Mouse (Mus musculus): ENCODE measurements around the gene Ypel3. TPM values are rescaled to one million over a fixed set of nuclear protein-coding genes. Genes with fewer than 3 reads are reported as not detected.
"Not testable (repeated sequence)": the region's sequence is repeated elsewhere in the genome, so short reads cannot be mapped to it uniquely, and the experiment has no call there.

Gene Ypel3
- polyA plus RNA-seq, 2 experiments = 74.2 to 76.0 TPM

GRCm38 (mm10) chr7:126774463-126774862 is 2.3 kb upstream of the Ypel3 start:
- TF ChIP-seq CTCF (IDR thresholded peaks at IDR 0.05; ENCODE audit: low read depth) (no peak), EP300 (IDR thresholded peaks at IDR 0.05; ENCODE audit: low read depth) (no peak)
- Histone ChIP-seq H3K4me1 (replicated peaks; ENCODE audit: control insufficient read depth in 2 of 2, insufficient read depth in 2 of 2, low read length in 1 of 2) (peaks cover 0 to 22% of the 10 kb centered on the region in 2 experiments), H3K9ac (replicated peaks) (no peak overlapping the region), H3K4me3 (ENCODE audit: insufficient read depth in 1 of 2, low read depth in 2 of 2, low read length in 2 of 2) (no peak overlapping the region), H3K4me2 (ENCODE audit: low read depth) (no peak overlapping the region), H3K27ac (no peak overlapping the region), H3K36me3 (replicated peaks; ENCODE audit: control insufficient read depth, insufficient read depth, low read depth) (peaks cover 7% of the 10 kb centered on the region), H3K27me3 (ENCODE audit: control insufficient read depth, insufficient read depth, low read length) (no peaks in the 10 kb centered on the region), H3K9me3 (ENCODE audit: control insufficient read depth, low read length) (no peaks in the 10 kb centered on the region)
- DNase-seq (ENCODE audit: low read depth in 3 of 3, low spot score in 3 of 3) (no peak), ATAC-seq (ENCODE audit: insufficient read depth) (no peak)
- WGBS (ENCODE audit: insufficient replicate concordance) = 31% methylated on average over 2 of the region's 2 CpGs

- H3K4me2 ChIP-seq (ENCODE audit: low read depth) = no peak overlapping the region
- peaks cover 7% of the 10 kb centered on the region for H3K36me3 ChIP-seq (replicated peaks; ENCODE audit: control insufficient read depth, insufficient read depth, low read depth)
- ATAC-seq (ENCODE audit: insufficient read depth) (no peak), DNase-seq (ENCODE audit: low read depth in 3 of 3, low spot score in 3 of 3) (no peak)
- no peaks in the 10 kb centered on the region for H3K27me3 ChIP-seq (ENCODE audit: control insufficient read depth, insufficient read depth, low read length)
- no peaks in the 10 kb centered on the region for H3K9me3 ChIP-seq (ENCODE audit: control insufficient read depth, low read length)
- TF ChIP-seq EP300 (IDR thresholded peaks at IDR 0.05; ENCODE audit: low read depth) (no peak), CTCF (IDR thresholded peaks at IDR 0.05; ENCODE audit: low read depth) (peak; percentile 30)
- H3K27ac ChIP-seq = no peak overlapping the region
- H3K4me3 ChIP-seq (ENCODE audit: insufficient read depth in 1 of 2, low read depth in 2 of 2, low read length in 2 of 2) = no peak overlapping the region
- no peak overlapping the region for H3K9ac ChIP-seq (replicated peaks)
- peaks cover 7 to 28% of the 10 kb centered on the region in 2 experiments for H3K4me1 ChIP-seq (replicated peaks; ENCODE audit: control insufficient read depth in 2 of 2, insufficient read depth in 2 of 2, low read length in 1 of 2)
- WGBS (ENCODE audit: insufficient replicate concordance) = 67% methylated on average over 10 of the region's 10 CpGs
Observed at GRCm38 (mm10) chr7:126775185-126775977, 1.4 kb upstream of the Ypel3 start.

- no peaks in the 10 kb centered on the region for H3K9me3 ChIP-seq (ENCODE audit: control insufficient read depth, low read length)
- no peak overlapping the region for H3K27ac ChIP-seq
- DNase-seq (ENCODE audit: low read depth in 3 of 3, low spot score in 3 of 3) (no peak), ATAC-seq (ENCODE audit: insufficient read depth) (no peak)
- H3K4me2 ChIP-seq (ENCODE audit: low read depth) = peak overlapping the region; percentile 92
- peaks cover 7% of the 10 kb centered on the region for H3K36me3 ChIP-seq (replicated peaks; ENCODE audit: control insufficient read depth, insufficient read depth, low read depth)
- no peak overlapping the region for H3K4me3 ChIP-seq (ENCODE audit: insufficient read depth in 1 of 2, low read depth in 2 of 2, low read length in 2 of 2)
- H3K4me1 ChIP-seq (replicated peaks; ENCODE audit: control insufficient read depth in 2 of 2, insufficient read depth in 2 of 2, low read length in 1 of 2) = peaks cover 7 to 29% of the 10 kb centered on the region in 2 experiments
- WGBS (ENCODE audit: insufficient replicate concordance) = 72% methylated on average over 3 of the region's 3 CpGs
- H3K9ac ChIP-seq (replicated peaks) = no peak overlapping the region
- no peaks in the 10 kb centered on the region for H3K27me3 ChIP-seq (ENCODE audit: control insufficient read depth, insufficient read depth, low read length)
- no peak for TF ChIP-seq CTCF (IDR thresholded peaks at IDR 0.05; ENCODE audit: low read depth)
- no peak for TF ChIP-seq EP300 (IDR thresholded peaks at IDR 0.05; ENCODE audit: low read depth)
Observed at GRCm38 (mm10) chr7:126775978-126776234, 849 bp upstream of the Ypel3 start.

- no peaks in the 10 kb centered on the region for H3K27me3 ChIP-seq (ENCODE audit: control insufficient read depth, insufficient read depth, low read length)
- peak overlapping the region; percentile 92 for H3K4me2 ChIP-seq (ENCODE audit: low read depth)
- no peaks in the 10 kb centered on the region for H3K9me3 ChIP-seq (ENCODE audit: control insufficient read depth, low read length)
- peaks cover 7% of the 10 kb centered on the region for H3K36me3 ChIP-seq (replicated peaks; ENCODE audit: control insufficient read depth, insufficient read depth, low read depth)
- TF ChIP-seq EP300 (IDR thresholded peaks at IDR 0.05; ENCODE audit: low read depth) (no peak), CTCF (IDR thresholded peaks at IDR 0.05; ENCODE audit: low read depth) (no peak)
- H3K4me3 ChIP-seq (ENCODE audit: insufficient read depth in 1 of 2, low read depth in 2 of 2, low read length in 2 of 2) = peak overlapping the region; percentile 78 to 87
- H3K9ac ChIP-seq (replicated peaks) = peak overlapping the region; percentile 97
- 60% methylated on average over 10 of the region's 10 CpGs for WGBS (ENCODE audit: insufficient replicate concordance)
- H3K27ac ChIP-seq = peak overlapping the region; percentile 85
- no peak for DNase-seq (ENCODE audit: low read depth in 3 of 3, low spot score in 3 of 3)
- peaks cover 7 to 29% of the 10 kb centered on the region in 2 experiments for H3K4me1 ChIP-seq (replicated peaks; ENCODE audit: control insufficient read depth in 2 of 2, insufficient read depth in 2 of 2, low read length in 1 of 2)
- ATAC-seq (ENCODE audit: insufficient read depth) = no peak
Observed at GRCm38 (mm10) chr7:126777476-126777875, 721 bp downstream of the Ypel3 start.

GRCm38 (mm10) chr7:126778147-126778546 is 1.4 kb downstream of the Ypel3 start:
- Histone ChIP-seq H3K4me3 (ENCODE audit: insufficient read depth in 1 of 2, low read depth in 2 of 2, low read length in 2 of 2) (peak overlapping the region; percentile 78 to 87; a peak in 3 of 4 replicates), H3K27ac (peak overlapping the region; percentile 85; the same call in 1 of the 2 replicates), H3K36me3 (replicated peaks; ENCODE audit: control insufficient read depth, insufficient read depth, low read depth) (peaks cover 7% of the 10 kb centered on the region), H3K27me3 (ENCODE audit: control insufficient read depth, insufficient read depth, low read length) (no peaks in the 10 kb centered on the region), H3K4me1 (replicated peaks; ENCODE audit: control insufficient read depth in 2 of 2, insufficient read depth in 2 of 2, low read length in 1 of 2) (peaks cover 7 to 29% of the 10 kb centered on the region in 2 experiments), H3K9me3 (ENCODE audit: control insufficient read depth, low read length) (no peaks in the 10 kb centered on the region), H3K9ac (replicated peaks) (peak overlapping the region; percentile 97; the same call in 1 of the 2 replicates), H3K4me2 (ENCODE audit: low read depth) (peak overlapping the region; percentile 92)
- 90% methylated on average over 3 of the region's 3 CpGs for WGBS (ENCODE audit: insufficient replicate concordance)
- TF ChIP-seq EP300 (IDR thresholded peaks at IDR 0.05; ENCODE audit: low read depth) (no peak), CTCF (IDR thresholded peaks at IDR 0.05; ENCODE audit: low read depth) (no peak)
- DNase-seq (ENCODE audit: low read depth in 3 of 3, low spot score in 3 of 3) = no peak
- no peak for ATAC-seq (ENCODE audit: insufficient read depth)

- not testable (repeated sequence) for ATAC-seq (ENCODE audit: insufficient read depth); H3K36me3 ChIP-seq (replicated peaks; ENCODE audit: control insufficient read depth, insufficient read depth, low read depth); H3K9ac ChIP-seq (replicated peaks); H3K4me2 ChIP-seq (ENCODE audit: low read depth); H3K27ac ChIP-seq; H3K4me3 ChIP-seq (ENCODE audit: insufficient read depth in 1 of 2, low read depth in 2 of 2, low read length in 2 of 2); H3K27me3 ChIP-seq (ENCODE audit: control insufficient read depth, insufficient read depth, low read length); H3K9me3 ChIP-seq (ENCODE audit: control insufficient read depth, low read length); DNase-seq (ENCODE audit: low read depth in 3 of 3, low spot score in 3 of 3)
- H3K4me1 ChIP-seq (replicated peaks; ENCODE audit: control insufficient read depth in 2 of 2, insufficient read depth in 2 of 2, low read length in 1 of 2) = peaks cover 7 to 27% of the 10 kb centered on the region in 2 experiments
- WGBS (ENCODE audit: insufficient replicate concordance) = 71% methylated on average over 7 of the region's 7 CpGs
Observed at GRCm38 (mm10) chr7:126779101-126779500, 2.3 kb downstream of the Ypel3 start.
